Mouse (Mus musculus) embryonic facial prominence, embryonic 15.5 days (tissue): ENCODE measurements around the gene Ppm1l. TPM values are rescaled to one million over a fixed set of nuclear protein-coding genes. Genes with fewer than 3 reads are reported as not detected.

Experiments
- ATAC-seq: fragments of 200-750 bp; cut with Nextera tagmentation; 2 replicates; pipeline ENCODE4 v1.8.0; 2017; ENCODE audit warnings: low read depth, moderate TSS enrichment; ENCODE audit not compliant: insufficient number of reproducible peaks, low FRiP score, low TSS enrichment
- H3K27ac ChIP-seq: fragments of 300-500 bp; sonication (generic); replicated peaks from 2 replicates; pipeline ENCODE4 v1.5.1; 2015; ENCODE audit warnings: mild to moderate bottlenecking, inconsistent platforms
- H3K27me3 ChIP-seq: fragments of 300-500 bp; sonication (generic); 2 replicates; pipeline ENCODE4 v1.6.1; 2015; ENCODE audit warnings: inconsistent platforms
- H3K36me3 ChIP-seq: fragments of 300-500 bp; sonication (generic); 2 replicates; pipeline ENCODE4 v1.6.1; 2015; ENCODE audit warnings: mild to moderate bottlenecking, inconsistent platforms
- H3K4me1 ChIP-seq: fragments of 300-500 bp; sonication (generic); 2 replicates; pipeline ENCODE4 v1.6.1; 2015; ENCODE audit warnings: inconsistent platforms
- H3K4me2 ChIP-seq: fragments of 300-500 bp; sonication (generic); replicated peaks from 2 replicates; pipeline ENCODE4 v1.6.1; 2015; ENCODE audit warnings: mild to moderate bottlenecking, inconsistent platforms
- H3K4me3 ChIP-seq: fragments of 300-500 bp; sonication (generic); replicated peaks from 2 replicates; pipeline ENCODE4 v1.5.1; 2015; ENCODE audit warnings: mild to moderate bottlenecking, inconsistent platforms
- H3K9ac ChIP-seq: fragments of 300-500 bp; sonication (generic); 2 replicates; pipeline ENCODE4 v1.6.1; 2015; ENCODE audit warnings: inconsistent platforms
- H3K9me3 ChIP-seq: fragments of 300-500 bp; sonication (generic); replicated peaks from 2 replicates; pipeline ENCODE4 v1.6.1; 2016; ENCODE audit warnings: inconsistent platforms
- WGBS: fragments of 180-500 bp; shearing (Covaris S2); methylation state at CpG from one replicate; pipeline ENCODE4 v1.1.7; 2015; 5-methylcytosine and 5-hydroxymethylcytosine counted together
- polyA plus RNA-seq: library from polyadenylated mRNA; unstranded; fragments of >200 nt; fragmentation: Nextera tagmentation; extraction: Ambion mirVana; gene quantifications from 2 replicates; pipeline ENCODE4 v1.2.1, GENCODE M21; 2015

Gene Ppm1l
- polyA plus RNA-seq, 1 experiment from 2014 or later: 7.3 TPM

DNA sequence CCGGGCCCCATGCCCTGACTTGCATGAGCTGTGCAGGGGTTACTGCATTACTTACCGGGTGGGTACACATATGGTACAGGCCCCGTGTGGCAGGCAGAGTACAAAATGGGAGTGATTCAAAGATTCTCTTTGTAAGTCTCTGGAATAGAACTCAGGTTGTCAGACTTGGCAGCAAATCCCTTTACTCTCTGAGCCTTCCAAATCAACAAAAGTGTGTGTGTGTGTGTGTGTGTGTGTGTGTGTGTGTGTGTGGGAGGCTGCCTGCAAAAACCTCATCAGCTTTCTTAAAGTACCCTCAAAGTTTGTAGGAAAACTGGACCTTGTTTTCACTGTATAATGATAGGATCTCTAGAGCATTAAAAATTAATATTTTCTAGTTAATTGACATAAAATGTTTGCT lies 132.4 kb downstream of the Ppm1l start:
- H3K27ac ChIP-seq: no peak overlapping the region
- H3K9me3 ChIP-seq: no peaks in the 10 kb centered on the region
- no peaks in the 10 kb centered on the region for H3K36me3 ChIP-seq
- no peak overlapping the region for H3K4me2 ChIP-seq
- H3K27me3 ChIP-seq: no peaks in the 10 kb centered on the region
- WGBS: 59% methylated on average over 3 of the region's 3 CpGs
- no peak overlapping the region for H3K9ac ChIP-seq
- ATAC-seq: no peak
- peaks cover 9% of the 10 kb centered on the region; the same call in 1 of the 2 replicates for H3K4me1 ChIP-seq
- no peak overlapping the region for H3K4me3 ChIP-seq

DNA sequence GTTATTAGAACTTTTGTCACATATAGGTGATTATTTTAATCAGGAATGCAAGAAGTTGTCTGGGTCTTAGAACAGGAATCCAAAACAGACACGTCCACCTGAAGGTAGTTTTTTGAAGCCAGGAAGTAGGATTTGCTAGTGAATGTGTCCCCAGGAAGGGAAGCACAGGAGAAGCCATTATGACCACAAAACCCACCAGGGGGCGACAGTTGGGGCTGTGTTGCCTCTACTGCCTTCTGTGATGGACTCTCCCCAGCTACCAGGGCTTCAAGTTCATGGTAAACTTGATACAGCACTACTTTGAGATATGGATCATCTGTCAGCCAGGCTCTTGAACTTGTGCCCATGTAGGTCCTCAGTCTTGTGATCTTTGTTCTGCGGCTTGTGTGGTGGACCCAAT lies 137.7 kb downstream of the Ppm1l start:
- 78% methylated on average over 3 of the region's 3 CpGs for WGBS
- H3K9ac ChIP-seq: no peak overlapping the region
- no peak overlapping the region for H3K4me2 ChIP-seq
- H3K9me3 ChIP-seq: no peaks in the 10 kb centered on the region
- no peaks in the 10 kb centered on the region for H3K4me1 ChIP-seq
- ATAC-seq: no peak
- no peak overlapping the region for H3K27ac ChIP-seq
- H3K4me3 ChIP-seq: no peak overlapping the region
- no peaks in the 10 kb centered on the region for H3K36me3 ChIP-seq
- H3K27me3 ChIP-seq: no peaks in the 10 kb centered on the region

- no peaks in the 10 kb centered on the region for H3K27me3 ChIP-seq
- H3K36me3 ChIP-seq: no peaks in the 10 kb centered on the region
- ATAC-seq: no peak
- H3K4me1 ChIP-seq: no peaks in the 10 kb centered on the region
- no peaks in the 10 kb centered on the region for H3K9me3 ChIP-seq
- H3K4me3 ChIP-seq: no peak overlapping the region
- H3K4me2 ChIP-seq: no peak overlapping the region
- no peak overlapping the region for H3K9ac ChIP-seq
- 80% methylated on average over 5 of the region's 5 CpGs for WGBS
- H3K27ac ChIP-seq: no peak overlapping the region
Observed at GRCm38 (mm10) chr3:69456071-69456470, 139.4 kb downstream of the Ppm1l start.

GRCm38 (mm10) chr3:69458756-69459155 lies 142.1 kb downstream of the Ppm1l start:
- no peak overlapping the region for H3K4me2 ChIP-seq

DNA sequence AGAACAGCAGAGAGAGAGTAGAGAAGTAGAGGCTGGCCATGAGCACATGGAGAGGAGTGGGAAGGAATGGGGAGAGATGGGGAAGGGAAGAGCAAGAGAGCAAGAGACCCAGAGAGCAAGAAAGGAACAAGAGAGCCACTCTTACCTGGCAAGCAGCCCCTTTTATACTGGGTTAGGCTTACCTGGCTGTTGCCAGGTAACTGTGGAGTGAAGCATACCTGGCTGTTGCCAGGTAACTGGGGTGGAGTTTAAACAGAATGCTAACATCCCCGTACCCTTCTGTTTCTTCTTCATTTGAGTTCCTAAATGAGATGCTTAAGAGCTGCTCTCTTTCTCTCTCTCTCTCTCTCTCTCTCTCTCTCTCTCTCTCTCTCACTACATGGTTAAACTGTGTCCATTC lies 145.3 kb downstream of the Ppm1l start:
- Histone ChIP-seq H3K9ac (no peak overlapping the region), H3K4me2 (no peak overlapping the region), H3K4me3 (no peak overlapping the region), H3K4me1 (no peaks in the 10 kb centered on the region), H3K9me3 (no peaks in the 10 kb centered on the region), H3K27me3 (no peaks in the 10 kb centered on the region), H3K36me3 (no peaks in the 10 kb centered on the region), H3K27ac (no peak overlapping the region)
- 63% methylated on average over 1 of the region's 1 CpGs for WGBS
- no peak for ATAC-seq

More at GRCm38 (mm10) chr3:69458756-69459155, 142.1 kb downstream of the Ppm1l start:
- H3K4me1 ChIP-seq: no peaks in the 10 kb centered on the region
- no peak overlapping the region for H3K27ac ChIP-seq
- no peaks in the 10 kb centered on the region for H3K9me3 ChIP-seq
- no peak overlapping the region for H3K9ac ChIP-seq
- ATAC-seq: no peak
- no peaks in the 10 kb centered on the region for H3K27me3 ChIP-seq
- no peak overlapping the region for H3K4me3 ChIP-seq
- H3K36me3 ChIP-seq: no peaks in the 10 kb centered on the region
- WGBS: 61% methylated on average over 6 of the region's 6 CpGs

GRCm38 (mm10) chr3:69465751-69466150 lies 149.1 kb downstream of the Ppm1l start:
- Histone ChIP-seq H3K4me2 (no peak overlapping the region), H3K27me3 (no peaks in the 10 kb centered on the region), H3K4me3 (no peak overlapping the region), H3K9ac (no peak overlapping the region), H3K9me3 (no peaks in the 10 kb centered on the region), H3K36me3 (no peaks in the 10 kb centered on the region), H3K27ac (no peak overlapping the region), H3K4me1 (peaks cover 28% of the 10 kb centered on the region)
- WGBS: 92% methylated on average over 4 of the region's 4 CpGs
- no peak for ATAC-seq

- no peak for ATAC-seq
- H3K4me1 ChIP-seq: peaks cover 28% of the 10 kb centered on the region
- no peak overlapping the region for H3K4me2 ChIP-seq
- no peaks in the 10 kb centered on the region for H3K27me3 ChIP-seq
- H3K36me3 ChIP-seq: no peaks in the 10 kb centered on the region
- no peaks in the 10 kb centered on the region for H3K9me3 ChIP-seq
- no peak overlapping the region for H3K4me3 ChIP-seq
- H3K27ac ChIP-seq: no peak overlapping the region
- 25% methylated on average over 9 of the region's 9 CpGs for WGBS
- no peak overlapping the region for H3K9ac ChIP-seq
Observed at GRCm38 (mm10) chr3:69468280-69469008, 151.8 kb downstream of the Ppm1l start.

GRCm38 (mm10) chr3:69469463-69470141 lies 152.9 kb downstream of the Ppm1l start:
- no peaks in the 10 kb centered on the region for H3K36me3 ChIP-seq
- H3K9ac ChIP-seq: no peak overlapping the region
- H3K4me2 ChIP-seq: no peak overlapping the region
- no peaks in the 10 kb centered on the region for H3K27me3 ChIP-seq
- H3K9me3 ChIP-seq: no peaks in the 10 kb centered on the region
- H3K27ac ChIP-seq: no peak overlapping the region
- H3K4me3 ChIP-seq: no peak overlapping the region
- WGBS: 12% methylated on average over 6 of the region's 6 CpGs
- ATAC-seq: no peak
- peaks cover 28% of the 10 kb centered on the region for H3K4me1 ChIP-seq

DNA sequence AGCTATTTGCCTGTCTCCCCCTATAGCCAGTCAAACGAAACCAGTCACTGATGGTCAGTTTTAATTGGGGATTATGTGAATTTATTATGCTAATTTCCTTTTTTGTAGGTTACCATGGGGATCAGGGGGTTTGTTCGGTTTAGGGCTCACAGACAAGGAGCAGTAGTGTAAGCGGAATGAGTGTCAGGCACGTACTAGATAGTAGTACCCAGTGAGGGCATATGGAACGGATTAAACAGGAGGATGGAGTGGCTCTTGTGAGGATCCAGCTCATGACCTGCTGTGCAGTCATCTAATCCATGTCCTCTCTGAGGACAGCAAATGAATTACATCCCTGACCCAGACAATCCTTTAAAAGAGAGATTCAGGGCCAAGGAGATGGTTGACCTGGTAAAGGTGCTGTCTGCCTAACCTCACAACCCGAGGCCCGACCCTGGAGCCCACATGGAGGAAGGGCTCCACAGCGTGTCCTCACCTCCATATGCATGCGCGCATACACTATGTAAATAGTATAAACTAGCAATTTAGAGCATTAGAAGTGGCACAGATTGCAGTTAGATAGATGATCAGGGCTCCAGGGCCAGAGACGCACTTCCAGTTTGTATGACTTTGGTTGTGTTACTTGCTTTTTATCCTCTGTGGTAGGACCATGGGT lies 153.6 kb downstream of the Ppm1l start:
- peaks cover 28% of the 10 kb centered on the region for H3K4me1 ChIP-seq
- no peak overlapping the region for H3K9ac ChIP-seq
- 47% methylated on average over 11 of the region's 11 CpGs for WGBS
- no peak overlapping the region for H3K4me2 ChIP-seq
- no peaks in the 10 kb centered on the region for H3K9me3 ChIP-seq
- H3K36me3 ChIP-seq: no peaks in the 10 kb centered on the region
- no peak overlapping the region for H3K27ac ChIP-seq
- H3K27me3 ChIP-seq: no peaks in the 10 kb centered on the region
- no peak overlapping the region for H3K4me3 ChIP-seq
- ATAC-seq: no peak

GRCm38 (mm10) chr3:69475850-69476450 lies 159.3 kb downstream of the Ppm1l start:
- Histone ChIP-seq H3K4me1 (peaks cover 3% of the 10 kb centered on the region; the same call in 1 of the 2 replicates), H3K9ac (no peak overlapping the region), H3K4me3 (no peak overlapping the region), H3K4me2 (no peak overlapping the region), H3K9me3 (no peaks in the 10 kb centered on the region), H3K27ac (no peak overlapping the region), H3K36me3 (no peaks in the 10 kb centered on the region), H3K27me3 (no peaks in the 10 kb centered on the region)
- 47% methylated on average over 12 of the region's 12 CpGs for whole genome bisulfite sequencing
- ATAC-seq: no peak

- H3K4me3 ChIP-seq: no peak overlapping the region
- 66% methylated on average over 3 of the region's 3 CpGs for WGBS
- ATAC-seq: no peak
- no peaks in the 10 kb centered on the region for H3K27me3 ChIP-seq
- no peaks in the 10 kb centered on the region for H3K9me3 ChIP-seq
- H3K4me1 ChIP-seq: peaks cover 3% of the 10 kb centered on the region; the same call in 1 of the 2 replicates
- H3K4me2 ChIP-seq: no peak overlapping the region
- H3K36me3 ChIP-seq: no peaks in the 10 kb centered on the region
- H3K9ac ChIP-seq: no peak overlapping the region
- no peak overlapping the region for H3K27ac ChIP-seq
Observed at GRCm38 (mm10) chr3:69479937-69480336, 163.3 kb downstream of the Ppm1l start.
